In genomic region chrX:11533871-11534270, GRCm38 (mm10) we compare ENCODE assay signal across 14 mouse cellular contexts.
DNase-seq lines count a peak whose midpoint lies in the region; ATAC-seq lines count a peak whose summit lies in the region.
"Had no signal": no experiment of that assay in that cellular context is flagged by ENCODE, and none has a peak within 500 bp of the region (broad histone marks: within the 10 kb centered on the region; RNA-seq: fewer than 3 reads in every experiment).

No protein-coding gene starts in this region.

- H3K36me3 ChIP-seq in embryonic facial prominence, embryonic 10.5 days (replicated peaks) = no peaks in the 10 kb centered on the region
- H3K36me3 ChIP-seq in forebrain, embryonic 13.5 days (ENCODE audit: poor library complexity, severe bottlenecking) = no peaks in the 10 kb centered on the region
- H3K36me3 ChIP-seq in midbrain, embryonic 15.5 days (replicated peaks) = no peaks in the 10 kb centered on the region
- H3K36me3 ChIP-seq: heart, embryonic 13.5 days; hindbrain, embryonic 15.5 days; liver, embryonic 12.5 days had no signal

- H3K27me3 ChIP-seq in embryonic facial prominence, embryonic 10.5 days (replicated peaks; ENCODE audit: low read depth, poor library complexity, severe bottlenecking) = peaks cover 88% of the 10 kb centered on the region
- peaks cover 10% of the 10 kb centered on the region; the same call in 1 of the 2 replicates for H3K27me3 ChIP-seq in forebrain, embryonic 13.5 days
- H3K27me3 ChIP-seq in midbrain, embryonic 15.5 days (replicated peaks) = no peaks in the 10 kb centered on the region
- H3K27me3 ChIP-seq: liver, embryonic 12.5 days had no signal

- H3K4me1 ChIP-seq in embryonic facial prominence, embryonic 10.5 days = peaks cover 9% of the 10 kb centered on the region
- peaks cover 8% of the 10 kb centered on the region; the same call in 1 of the 2 replicates for H3K4me1 ChIP-seq in forebrain, embryonic 13.5 days
- no peaks in the 10 kb centered on the region for H3K4me1 ChIP-seq in midbrain, embryonic 15.5 days
- H3K4me1 ChIP-seq: heart, embryonic 13.5 days; hindbrain, embryonic 15.5 days; liver, embryonic 12.5 days had no signal

- no peak overlapping the region for H3K4me3 ChIP-seq in embryonic facial prominence, embryonic 10.5 days
- no peak overlapping the region for H3K4me3 ChIP-seq in forebrain, embryonic 13.5 days
- H3K4me3 ChIP-seq in midbrain, embryonic 15.5 days = no peak overlapping the region
- H3K4me3 ChIP-seq: heart, embryonic 13.5 days; hindbrain, embryonic 15.5 days; liver, embryonic 12.5 days had no signal

- no peak overlapping the region for H3K4me2 ChIP-seq in forebrain, embryonic 13.5 days
- H3K4me2 ChIP-seq in midbrain, embryonic 15.5 days = no peak overlapping the region
- H3K4me2 ChIP-seq: heart, embryonic 13.5 days; hindbrain, embryonic 15.5 days; liver, embryonic 12.5 days had no signal

- H3K9ac ChIP-seq in forebrain, embryonic 13.5 days = no peak overlapping the region
- H3K9ac ChIP-seq in midbrain, embryonic 15.5 days = no peak overlapping the region
- H3K9ac ChIP-seq: heart, embryonic 13.5 days; hindbrain, embryonic 15.5 days; liver, embryonic 12.5 days had no signal

- peak; percentile 17 for DNase-seq in layer of hippocampus, adult 11-12 months (ENCODE audit: low spot score)
- no peak for DNase-seq in layer of hippocampus, postnatal 25 days (ENCODE audit: extremely low spot score in 1 of 2, low spot score in 1 of 2)
- DNase-seq in embryonic facial prominence, embryonic 10.5 days (ENCODE audit: low spot score) = peak; percentile 9
- DNase-seq in kidney, postnatal 4 days = no peak
- no peak for DNase-seq in B cell, adult 2 months
- no peak for DNase-seq in natural killer cell, adult 2 months (ENCODE audit: low spot score in 2 of 2)
- DNase-seq: gastrocnemius, postnatal 25 days; kidney, adult 9 months; lung, postnatal 14 days had no signal

- ATAC-seq in forebrain, embryonic 13.5 days = peak; percentile 84
- 0 out of 2 replicates have a peak, but pooled peaks have one; percentile 42 for ATAC-seq in midbrain, embryonic 15.5 days (replicated peaks)
- ATAC-seq: liver, embryonic 12.5 days had no signal

- 63% methylated on average over 8 of the region's 8 CpGs for whole genome bisulfite sequencing in embryonic facial prominence, embryonic 10.5 days
- WGBS in forebrain, embryonic 13.5 days = 28% methylated on average over 8 of the region's 8 CpGs
- 46% methylated on average over 8 of the region's 8 CpGs for WGBS in midbrain, embryonic 15.5 days

- H3K9me3 ChIP-seq in embryonic facial prominence, embryonic 10.5 days = no peaks in the 10 kb centered on the region
- no peaks in the 10 kb centered on the region for H3K9me3 ChIP-seq in forebrain, embryonic 13.5 days (replicated peaks)
- no peaks in the 10 kb centered on the region for H3K9me3 ChIP-seq in midbrain, embryonic 15.5 days
- H3K9me3 ChIP-seq: heart, embryonic 13.5 days; hindbrain, embryonic 15.5 days; liver, embryonic 12.5 days had no signal

- peak overlapping the region; percentile 48; the same call in 1 of the 2 replicates for H3K27ac ChIP-seq in embryonic facial prominence, embryonic 10.5 days (replicated peaks)
- peak overlapping the region; percentile 44 for H3K27ac ChIP-seq in forebrain, embryonic 13.5 days
- no peak overlapping the region for H3K27ac ChIP-seq in midbrain, embryonic 15.5 days
- H3K27ac ChIP-seq: heart, embryonic 13.5 days; hindbrain, embryonic 15.5 days; liver, embryonic 12.5 days had no signal

Comparison
In these comparisons a context has a peak if more than half of its experiments do, and no peak if none do; other contexts are left out.
1. DNase-seq: peak in layer of hippocampus, adult 11-12 months (single experiment) and embryonic facial prominence, embryonic 10.5 days (single experiment); none in layer of hippocampus, postnatal 25 days (0 of 2), kidney, postnatal 4 days (0 of 2), B cell, adult 2 months (0 of 2) and natural killer cell, adult 2 months (0 of 2).